Comparison of ENCODE assay signal across 9 mouse cellular contexts in the genomic region with DNA sequence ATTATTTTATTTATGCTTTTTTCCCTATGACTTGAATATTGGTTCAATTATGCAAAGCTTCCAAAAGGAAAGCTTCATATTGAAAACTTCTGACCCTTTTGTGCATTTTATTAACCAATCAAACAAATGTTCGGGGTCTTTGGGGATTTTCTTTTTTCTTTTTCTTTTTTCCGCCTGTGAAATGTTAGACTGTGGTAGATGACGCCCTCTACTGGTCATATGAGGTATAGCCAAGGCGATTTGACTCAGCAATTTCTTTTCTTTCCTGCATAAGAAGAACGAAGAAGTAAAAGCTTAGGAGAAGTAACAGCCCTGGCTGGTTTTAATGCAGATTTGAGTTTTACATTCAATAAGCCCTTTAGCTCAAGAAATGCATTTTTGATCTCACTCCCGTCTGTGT.
DNase-seq lines count a peak whose midpoint lies in the region; ATAC-seq and TF ChIP-seq lines count a peak whose summit lies in the region.
"Had no signal": no experiment of that assay in that cellular context is flagged by ENCODE, and none has a peak within 500 bp of the region (broad histone marks: within the 10 kb centered on the region; RNA-seq: fewer than 3 reads in every experiment).

No protein-coding gene starts in this region.

- no peaks in the 10 kb centered on the region for H3K9me3 ChIP-seq in kidney, embryonic 14.5 days (ENCODE audit: control insufficient read depth, low read length)
- H3K9me3 ChIP-seq in E14TG2a.4 (ENCODE audit: low read length) = no peaks in the 10 kb centered on the region
- H3K9me3 ChIP-seq in embryonic facial prominence, embryonic 13.5 days = no peaks in the 10 kb centered on the region
- H3K9me3 ChIP-seq: megakaryocyte, embryonic 14.5 days had no signal

- no peak overlapping the region for H3K4me3 ChIP-seq in kidney, embryonic 14.5 days (ENCODE audit: low read length)
- no peak overlapping the region for H3K4me3 ChIP-seq in E14TG2a.4 (replicated peaks; ENCODE audit: low read length)
- H3K4me3 ChIP-seq in embryonic facial prominence, embryonic 13.5 days = no peak overlapping the region
- H3K4me3 ChIP-seq: megakaryocyte, embryonic 14.5 days had no signal

- H3K27ac ChIP-seq in kidney, embryonic 14.5 days (ENCODE audit: low read depth, low read length) = no peak overlapping the region
- no peak overlapping the region for H3K27ac ChIP-seq in embryonic facial prominence, embryonic 13.5 days

- DNase-seq in kidney, adult 9 months = peak; percentile 27
- peak; percentile 53 for DNase-seq in NIH3T3 (ENCODE audit: low read depth)
- peak; percentile 70 for DNase-seq in mesoderm, embryonic 11.5 days (ENCODE audit: low read depth, low spot score)
- no peak for DNase-seq in adrenal gland, postnatal 25 days

- H3K27me3 ChIP-seq in kidney, embryonic 14.5 days (ENCODE audit: control insufficient read depth, insufficient read depth, low read length) = no peaks in the 10 kb centered on the region
- H3K27me3 ChIP-seq in E14TG2a.4 (ENCODE audit: insufficient read depth, low read length) = no peaks in the 10 kb centered on the region
- no peaks in the 10 kb centered on the region for H3K27me3 ChIP-seq in embryonic facial prominence, embryonic 13.5 days
- H3K27me3 ChIP-seq: megakaryocyte, embryonic 14.5 days had no signal

- H3K9ac ChIP-seq in kidney, embryonic 14.5 days (ENCODE audit: low read depth, low read length) = no peak overlapping the region
- H3K9ac ChIP-seq in embryonic facial prominence, embryonic 13.5 days = no peak overlapping the region

- 14% methylated on average over 6 of the region's 6 CpGs for WGBS in kidney, embryonic 14.5 days
- 6% methylated on average over 6 of the region's 6 CpGs for WGBS in embryonic facial prominence, embryonic 13.5 days

- peak; percentile 97 for TF ChIP-seq CTCF in E14TG2a.4 (conservative IDR thresholded peaks at IDR 0.05; ENCODE audit: low read length)

- ATAC-seq in kidney, embryonic 14.5 days (ENCODE audit: low FRiP score, low TSS enrichment) = no peak
- ATAC-seq in embryonic facial prominence, embryonic 13.5 days (ENCODE audit: insufficient number of reproducible peaks, insufficient read depth, low FRiP score, low TSS enrichment, low read depth) = no peak
- no peak for ATAC-seq in megakaryocyte-erythroid progenitor cell, adult 5-6 weeks (replicated peaks; ENCODE audit: low FRiP score, low TSS enrichment, poor library complexity, severe bottlenecking)

- no peaks in the 10 kb centered on the region for H3K4me1 ChIP-seq in kidney, embryonic 14.5 days (ENCODE audit: control insufficient read depth, insufficient read depth, low read length)
- no peaks in the 10 kb centered on the region for H3K4me1 ChIP-seq in E14TG2a.4 (replicated peaks; ENCODE audit: low read depth, low read length)
- peaks cover 3% of the 10 kb centered on the region for H3K4me1 ChIP-seq in embryonic facial prominence, embryonic 13.5 days
- H3K4me1 ChIP-seq: megakaryocyte, embryonic 14.5 days had no signal

- no peak overlapping the region for H3K4me2 ChIP-seq in kidney, embryonic 14.5 days (replicated peaks; ENCODE audit: low read depth, low read length)
- 0 out of 2 replicates have a peak overlapping the region, but pooled peaks have one; percentile 9 for H3K4me2 ChIP-seq in embryonic facial prominence, embryonic 13.5 days

- H3K36me3 ChIP-seq in kidney, embryonic 14.5 days (ENCODE audit: control insufficient read depth, insufficient read depth, low read length) = no peaks in the 10 kb centered on the region
- H3K36me3 ChIP-seq in E14TG2a.4 (ENCODE audit: insufficient read depth, low read length) = no peaks in the 10 kb centered on the region
- H3K36me3 ChIP-seq in embryonic facial prominence, embryonic 13.5 days = no peaks in the 10 kb centered on the region
